Comparison of ENCODE assay signal across 8 mouse cellular contexts in genomic region chr14:74731221-74732078, GRCm38 (mm10). TPM values are rescaled to one million over a fixed set of nuclear protein-coding genes. Genes with fewer than 3 reads are reported as not detected.
DNase-seq lines count a peak whose midpoint lies in the region; ATAC-seq lines count a peak whose summit lies in the region.

No protein-coding gene starts in this region.

- H3K9ac ChIP-seq in midbrain, embryonic 12.5 days (replicated peaks) = peak overlapping the region; percentile 78; the same call in 1 of the 2 replicates

- peak overlapping the region; percentile 86 for H3K4me3 ChIP-seq in heart, embryonic 10.5 days
- H3K4me3 ChIP-seq in embryonic facial prominence, embryonic 10.5 days = peak overlapping the region; percentile 88
- H3K4me3 ChIP-seq in midbrain, embryonic 12.5 days = peak overlapping the region; percentile 65

- no peak for DNase-seq in heart, embryonic 10.5 days (ENCODE audit: low spot score)
- DNase-seq in heart, adult 9 months (ENCODE audit: low spot score in 2 of 2) = no peak
- DNase-seq in embryonic facial prominence, embryonic 10.5 days (ENCODE audit: low spot score) = no peak
- DNase-seq in kidney, adult 18-20 months = peak; percentile 76
- DNase-seq in adrenal gland, postnatal 10 days = no peak
- DNase-seq in layer of hippocampus, adult 9-10 months (ENCODE audit: low spot score) = no peak
- DNase-seq in cerebellum, postnatal 14 days = no peak

- H3K27me3 ChIP-seq in heart, embryonic 10.5 days (ENCODE audit: insufficient read depth, poor library complexity, severe bottlenecking) = no peaks in the 10 kb centered on the region
- H3K27me3 ChIP-seq in embryonic facial prominence, embryonic 10.5 days (replicated peaks; ENCODE audit: low read depth, poor library complexity, severe bottlenecking) = no peaks in the 10 kb centered on the region
- H3K27me3 ChIP-seq in midbrain, embryonic 12.5 days = no peaks in the 10 kb centered on the region

- no peak for ATAC-seq in midbrain, embryonic 12.5 days (ENCODE audit: low FRiP score, low read depth)

- H3K9me3 ChIP-seq in heart, embryonic 10.5 days = no peaks in the 10 kb centered on the region
- H3K9me3 ChIP-seq in embryonic facial prominence, embryonic 10.5 days = no peaks in the 10 kb centered on the region
- no peaks in the 10 kb centered on the region for H3K9me3 ChIP-seq in midbrain, embryonic 12.5 days

- peaks cover 10% of the 10 kb centered on the region for H3K36me3 ChIP-seq in heart, embryonic 10.5 days
- H3K36me3 ChIP-seq in embryonic facial prominence, embryonic 10.5 days (replicated peaks) = peaks cover 14% of the 10 kb centered on the region
- H3K36me3 ChIP-seq in midbrain, embryonic 12.5 days = peaks cover 10% of the 10 kb centered on the region; the same call in 1 of the 2 replicates

- peak overlapping the region; percentile 90 for H3K27ac ChIP-seq in heart, embryonic 10.5 days
- peak overlapping the region; percentile 93 for H3K27ac ChIP-seq in embryonic facial prominence, embryonic 10.5 days (replicated peaks)
- H3K27ac ChIP-seq in midbrain, embryonic 12.5 days (replicated peaks) = no peak overlapping the region; the same call in 1 of the 2 replicates

- peak overlapping the region; percentile 72 for H3K4me2 ChIP-seq in midbrain, embryonic 12.5 days (replicated peaks)

- peaks cover 10% of the 10 kb centered on the region for H3K4me1 ChIP-seq in heart, embryonic 10.5 days
- H3K4me1 ChIP-seq in embryonic facial prominence, embryonic 10.5 days = peaks cover 11% of the 10 kb centered on the region
- H3K4me1 ChIP-seq in midbrain, embryonic 12.5 days = peaks cover 7% of the 10 kb centered on the region

- 32% methylated on average over 9 of the region's 9 CpGs for WGBS in heart, embryonic 10.5 days
- WGBS in embryonic facial prominence, embryonic 10.5 days = 30% methylated on average over 9 of the region's 9 CpGs
- WGBS in midbrain, embryonic 12.5 days = 30% methylated on average over 9 of the region's 9 CpGs

RNA-seq across cellular contexts. Expression of gene Esd, which starts 0.6 kb away (rescaled TPM):
- polyA plus RNA-seq in heart, embryonic 10.5 days (2016; fragmentation: Nextera tagmentation; extraction: Ambion mirVana) = 261 and 265 TPM in 2 replicates
- polyA plus RNA-seq in embryonic facial prominence, embryonic 10.5 days (2016; fragmentation: Nextera tagmentation; extraction: Ambion mirVana) = 307 and 316 TPM in 2 replicates
- polyA plus RNA-seq in midbrain, embryonic 12.5 days (2016; fragmentation: Nextera tagmentation; extraction: Ambion mirVana) = 320 and 325 TPM in 2 replicates
- 100 to 1,000 TPM; 187 to 209 TPM for total RNA-seq in adrenal gland, postnatal 10 days (2021)
